Mouse (Mus musculus): ENCODE results near the gene Zfp592.

The Zfp592 gene

DNA sequence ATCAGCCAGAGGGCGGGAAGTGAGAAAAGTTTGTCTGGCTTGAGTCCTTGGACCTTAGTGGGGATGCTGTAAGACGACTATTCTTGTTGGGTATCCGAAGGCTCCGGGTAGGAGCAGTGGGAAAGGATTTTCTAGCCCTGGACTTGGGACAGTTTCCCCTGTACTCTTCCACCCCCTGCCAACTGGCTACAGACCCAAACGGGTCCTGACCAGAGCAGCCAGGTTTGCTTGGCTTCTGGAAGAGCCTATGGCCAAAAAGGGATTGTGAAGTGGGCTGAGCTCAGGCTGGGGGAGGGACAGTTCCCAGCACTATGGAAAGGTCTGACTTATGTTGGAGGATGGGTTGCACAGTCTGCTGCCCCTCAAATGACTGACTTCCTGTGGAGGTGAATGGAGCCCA is 65.9 kb downstream of the Zfp592 start:
- no peak for DNase-seq

DNA sequence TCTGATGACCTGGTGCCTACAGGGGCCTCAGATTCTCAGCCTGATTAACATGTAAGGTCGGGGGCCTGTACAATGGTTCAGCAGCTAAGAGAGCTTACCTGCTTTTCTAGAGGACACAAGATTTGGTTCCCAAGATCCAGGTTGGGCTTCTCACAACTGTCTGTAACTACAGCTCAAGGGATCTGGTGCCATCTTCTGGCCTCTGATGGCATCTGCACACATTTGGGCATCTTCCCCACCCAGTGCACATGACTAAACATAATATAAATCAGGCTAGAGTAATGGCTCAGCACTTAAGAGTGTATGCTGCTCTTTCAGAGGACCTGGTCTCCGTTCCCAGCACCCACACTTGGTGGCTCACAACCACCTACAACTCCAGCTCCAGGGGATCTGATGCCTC is 67.4 kb downstream of the Zfp592 start:
- peak; percentile 73 for DNase-seq

DNA sequence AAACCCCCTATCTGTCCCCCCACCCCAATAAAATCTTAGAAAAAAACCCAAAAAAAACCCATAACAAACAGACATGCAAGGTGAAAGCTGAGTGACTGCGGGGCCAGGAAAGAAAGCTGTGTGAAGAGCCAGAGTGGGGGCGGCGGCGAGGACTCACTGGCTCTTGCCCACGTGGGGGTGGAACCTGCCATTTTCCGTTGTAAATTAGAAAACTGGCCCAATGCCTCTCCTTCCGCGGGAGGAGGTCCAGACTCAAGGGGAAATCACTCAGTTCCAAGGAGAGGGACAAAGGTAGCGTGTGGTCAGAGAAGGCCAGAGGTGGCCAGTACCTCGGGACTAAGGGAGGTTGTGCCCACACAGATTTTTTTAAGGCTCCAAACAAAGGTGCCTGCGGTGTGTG is 68.5 kb downstream of the Zfp592 start:
- peak; percentile 84 for DNase-seq

DNA sequence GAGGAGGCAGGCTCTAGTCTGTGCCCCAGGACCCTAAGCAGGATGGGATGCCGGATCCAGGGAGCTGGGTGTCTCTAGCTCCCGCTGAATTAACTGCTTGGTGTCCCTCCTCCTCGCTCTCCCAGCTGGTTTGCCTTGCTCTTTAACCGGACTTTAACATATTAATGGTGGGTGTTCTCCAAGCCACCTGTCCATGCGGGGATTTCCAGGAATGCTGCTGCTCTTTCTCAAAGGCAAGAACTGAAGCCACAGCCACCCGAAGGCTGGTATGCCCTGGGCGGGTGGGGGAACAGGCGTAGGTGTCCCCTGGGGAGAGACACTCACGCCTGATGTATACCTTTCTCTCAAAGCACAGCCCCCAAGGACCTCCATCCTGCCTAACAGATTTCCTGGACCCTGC is 69.9 kb downstream of the Zfp592 start:
- DNase-seq, result no peak

DNA sequence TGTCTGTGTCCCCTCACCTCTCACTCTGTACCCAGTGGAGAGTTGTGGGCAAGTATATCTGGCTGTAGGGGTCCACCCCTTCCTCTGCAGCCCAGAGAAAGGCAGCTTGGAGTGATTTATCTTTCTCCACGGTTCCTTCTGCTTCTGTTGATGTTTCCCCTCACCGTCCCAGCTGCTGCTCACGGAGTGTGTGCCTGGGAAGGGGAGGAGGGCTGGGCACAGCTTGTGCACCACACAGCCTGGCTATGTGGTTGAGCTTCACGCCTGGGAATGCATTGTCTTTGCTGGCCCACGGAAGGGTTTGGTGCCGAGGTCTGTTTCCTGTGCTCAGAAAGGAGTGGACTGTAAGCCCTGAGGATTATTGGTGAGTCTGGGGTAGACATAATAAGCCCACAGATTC is 73.2 kb downstream of the Zfp592 start:
- no peak for DNase-seq

DNA sequence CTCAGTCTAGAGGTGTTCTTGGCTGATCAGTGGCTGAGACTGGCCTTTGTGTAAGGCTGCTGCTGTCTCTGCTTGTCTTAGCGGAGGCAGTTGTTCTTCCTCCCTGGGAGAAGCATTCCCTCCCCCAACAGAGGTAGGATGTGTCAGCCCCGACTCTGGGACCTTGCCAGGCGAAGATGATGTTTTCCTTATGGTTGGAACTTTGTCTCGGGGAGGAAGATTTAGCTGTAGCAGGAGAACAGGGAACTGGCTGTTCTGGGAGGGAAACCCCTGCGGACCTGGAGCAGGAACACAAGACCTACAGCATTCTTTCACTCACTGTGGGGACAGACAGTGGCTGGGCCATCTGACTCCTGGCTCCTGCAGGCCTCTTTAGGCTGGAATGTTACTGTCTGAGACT is 79.0 kb downstream of the Zfp592 start:
- DNase-seq, result no peak

DNA sequence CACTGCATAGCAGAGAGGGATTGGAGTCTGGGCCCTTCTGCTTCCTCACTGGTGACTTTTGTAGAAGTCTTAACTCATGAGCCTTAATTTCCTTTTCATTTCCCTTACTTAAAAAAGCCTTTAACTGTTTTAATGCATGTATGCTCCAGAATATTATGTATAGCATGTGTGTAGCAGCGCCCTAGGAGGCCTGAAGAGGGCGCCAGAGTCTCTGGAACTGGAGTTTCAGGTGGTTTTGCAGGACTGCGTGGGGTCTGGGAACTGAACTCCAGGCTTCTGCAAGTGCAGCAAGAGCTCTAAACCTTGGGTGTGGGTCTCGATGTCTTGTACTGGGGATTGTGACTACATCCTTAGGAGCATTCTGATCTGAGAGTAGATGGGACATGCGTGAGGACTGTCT is 79.8 kb downstream of the Zfp592 start:
- DNase-seq, result no peak

DNA sequence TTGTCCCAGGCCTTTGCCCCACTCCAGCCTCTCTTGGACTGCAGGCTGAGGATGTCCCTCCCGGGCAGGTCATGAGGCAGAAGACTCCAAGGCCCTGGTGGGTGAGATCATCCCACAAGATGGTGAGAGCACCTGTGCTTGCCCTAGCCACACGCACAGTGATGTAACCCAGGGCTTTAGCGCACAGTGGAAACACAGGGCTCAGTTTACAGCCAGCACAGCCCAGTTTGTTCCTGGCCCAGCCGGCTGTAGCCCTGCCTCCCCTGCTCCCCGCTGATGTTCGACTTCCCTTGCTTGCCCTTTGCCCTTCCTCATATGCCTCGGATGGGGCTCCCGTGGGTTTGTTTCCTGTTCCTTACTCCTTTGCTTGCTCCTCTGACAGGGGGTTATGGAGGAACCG is 81.1 kb downstream of the Zfp592 start:
- no peak for DNase-seq

DNA sequence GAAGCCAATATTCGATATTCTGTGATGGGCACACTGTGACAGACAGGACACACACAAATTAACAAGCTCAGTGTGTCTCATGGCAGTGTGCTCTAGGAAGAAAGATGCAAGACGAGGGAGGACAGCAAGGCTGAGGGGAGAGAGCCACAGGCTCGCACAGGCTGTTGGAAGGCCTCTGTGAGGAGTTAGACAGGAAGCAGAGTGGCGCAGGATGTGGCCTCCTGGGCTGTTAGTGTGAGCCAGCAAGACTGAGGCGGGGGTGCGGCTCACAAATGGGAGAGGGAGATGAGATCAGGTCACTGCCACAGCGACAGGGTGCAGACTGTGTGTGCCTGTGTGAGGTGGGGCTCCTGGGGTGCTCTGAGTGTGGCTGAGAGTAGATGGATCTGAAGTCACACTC is 81.8 kb downstream of the Zfp592 start:
- no peak for DNase-seq

DNA sequence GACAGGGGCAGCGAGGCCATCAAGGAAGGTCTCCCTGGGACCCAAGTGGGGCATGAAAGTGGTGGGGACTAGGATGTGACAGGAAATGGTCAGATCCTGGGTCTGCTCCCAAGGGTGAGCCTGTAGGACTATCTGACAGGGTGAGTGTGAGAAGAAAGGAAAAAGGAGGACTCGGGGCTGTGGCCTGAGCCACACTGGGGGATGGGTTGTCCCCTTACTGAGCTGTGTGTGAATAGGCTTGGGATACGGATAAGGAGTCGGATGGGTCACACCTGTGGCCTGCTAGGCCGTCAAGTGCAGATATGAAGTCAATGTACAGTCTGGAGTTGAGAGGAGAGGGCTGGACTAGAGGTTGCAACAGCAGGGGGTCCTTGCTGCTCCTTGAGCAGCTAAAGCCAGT is 82.3 kb downstream of the Zfp592 start:
- DNase-seq, result no peak

DNA sequence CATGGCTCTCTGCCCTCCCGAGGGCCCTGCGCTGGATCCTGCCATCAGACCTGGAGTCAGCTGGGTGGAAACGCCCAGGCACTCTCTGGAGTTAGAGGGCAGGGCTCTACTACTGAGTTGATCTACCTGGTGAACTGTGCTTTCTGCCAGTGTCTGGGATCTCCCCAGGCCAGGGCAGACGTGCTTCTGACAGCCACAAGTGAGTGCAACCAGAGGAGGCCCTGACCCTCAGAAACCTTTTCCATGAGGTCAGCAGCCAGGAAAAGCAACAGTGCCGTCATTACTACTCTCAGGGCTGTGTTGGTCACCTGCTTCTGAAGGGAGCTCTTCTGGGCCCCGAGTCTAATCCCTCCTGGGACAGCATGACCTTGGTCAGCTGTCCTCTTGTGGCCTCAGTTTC is 83.5 kb downstream of the Zfp592 start:
- no peak for DNase-seq

DNA sequence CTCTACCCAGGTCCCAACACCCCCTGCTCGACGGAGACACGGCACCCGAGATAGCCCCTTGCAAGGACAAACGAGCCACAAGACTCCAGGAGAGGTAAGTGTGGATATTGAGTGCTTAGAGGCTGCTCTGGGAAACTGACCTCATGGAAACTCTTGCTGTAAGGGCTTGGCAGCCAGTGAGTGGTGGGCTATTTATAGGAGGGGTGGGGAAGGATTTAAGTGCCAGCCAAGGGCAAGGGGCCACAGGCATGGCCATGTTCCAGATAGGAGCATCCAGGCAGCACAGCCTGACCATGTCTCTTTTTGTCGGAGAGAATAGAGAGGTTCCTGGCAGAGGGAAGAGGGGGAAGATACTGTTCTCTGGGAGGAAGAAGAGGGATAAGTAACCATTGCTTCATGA is 85.3 kb downstream of the Zfp592 start:
- DNase-seq, result no peak

DNA sequence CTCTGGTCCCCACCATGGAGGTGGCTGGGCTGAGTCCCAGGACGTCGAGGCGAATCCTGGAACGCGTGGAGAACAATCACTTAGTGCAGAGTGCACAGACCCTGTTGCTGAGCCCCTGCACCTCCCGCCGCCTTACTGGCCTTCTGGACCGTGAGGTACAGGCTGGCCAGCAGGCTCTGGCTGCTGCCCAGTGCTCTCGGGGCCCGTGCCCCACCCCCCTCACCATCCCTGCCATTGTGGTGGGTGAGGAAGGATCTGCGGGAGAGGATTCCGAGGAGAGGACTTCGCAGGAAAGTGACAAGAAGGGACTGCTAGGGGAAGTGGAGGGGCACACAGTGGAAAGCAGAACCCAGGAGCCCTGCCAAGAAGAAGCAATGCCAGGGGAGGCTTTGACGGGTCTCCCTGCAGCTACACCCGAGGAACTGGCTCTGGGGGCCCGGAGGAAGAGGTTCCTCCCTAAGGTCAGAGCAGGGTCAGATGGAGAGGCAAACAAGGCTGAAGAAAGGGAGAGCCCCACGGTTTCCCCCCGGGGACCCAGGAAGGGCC is 100.0 kb downstream of the Zfp592 start:
- no peak for DNase-seq

DNA sequence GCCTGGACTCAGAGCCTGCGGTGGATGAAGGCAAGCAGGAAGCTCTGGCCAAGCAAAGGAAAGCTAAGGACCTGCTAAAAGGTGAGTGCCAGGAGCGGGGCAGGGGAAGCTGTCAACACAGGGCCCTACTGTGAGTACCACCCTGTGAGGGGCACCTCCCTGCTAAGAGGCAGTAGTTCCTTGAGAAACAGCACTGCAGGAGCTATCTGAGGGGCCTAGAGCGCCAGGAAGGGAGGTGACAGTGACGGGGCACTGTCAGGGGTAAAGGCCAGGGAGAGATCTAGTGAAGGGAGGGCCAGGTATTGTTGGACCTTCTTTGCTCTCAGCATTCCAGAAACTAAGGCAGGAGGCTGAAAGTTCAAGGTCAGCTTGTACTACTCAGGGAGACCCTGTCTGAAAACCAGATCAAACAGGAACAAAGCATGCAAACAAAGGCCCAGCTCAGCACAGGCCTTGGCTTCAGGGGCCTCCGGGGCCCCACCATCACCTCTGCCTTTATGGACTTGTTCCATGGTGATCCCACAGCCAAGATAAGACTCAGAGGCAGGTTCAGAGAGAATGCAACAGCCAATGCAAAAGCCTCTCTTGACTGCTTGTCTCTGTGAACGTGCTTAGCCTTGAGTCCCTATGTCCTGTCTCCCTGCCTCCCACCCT is 100.8 kb downstream of the Zfp592 start:
- no peak for DNase-seq

Data from kidney, adult 9 months (tissue).